Mouse (Mus musculus): Measurements from ENCODE around the gene Tnfaip8l1.

The Tnfaip8l1 gene

GRCm38 (mm10) chr17:56137839-56138613 is 24.3 kb upstream of the Tnfaip8l1 start:
- no peak for DNase-seq (ENCODE audit: extremely low spot score, low spot score)

- no peak for DNase-seq (ENCODE audit: extremely low spot score, low spot score)
Measured at GRCm38 (mm10) chr17:56139355-56139754, 22.9 kb upstream of the Tnfaip8l1 start.

GRCm38 (mm10) chr17:56139858-56140595 is 22.2 kb upstream of the Tnfaip8l1 start, which contains the start of gene Sema6b:
Gene Sema6b (minus strand): TSS chr17:56140343.
- peak; percentile 82 for DNase-seq (ENCODE audit: extremely low spot score, low spot score)

- peak; percentile 74 for DNase-seq (ENCODE audit: extremely low spot score, low spot score)
Measured at GRCm38 (mm10) chr17:56141702-56142605, 20.3 kb upstream of the Tnfaip8l1 start.

GRCm38 (mm10) chr17:56144546-56144945 is 17.7 kb upstream of the Tnfaip8l1 start:
- no peak for DNase-seq (ENCODE audit: extremely low spot score, low spot score)

- no peak for DNase-seq (ENCODE audit: extremely low spot score, low spot score)
Measured at GRCm38 (mm10) chr17:56146131-56146530, 16.1 kb upstream of the Tnfaip8l1 start.

- no peak for DNase-seq (ENCODE audit: extremely low spot score, low spot score)
Measured at GRCm38 (mm10) chr17:56147420-56147819, 14.9 kb upstream of the Tnfaip8l1 start.

GRCm38 (mm10) chr17:56148280-56148679 is 14.0 kb upstream of the Tnfaip8l1 start:
- DNase-seq (ENCODE audit: extremely low spot score, low spot score) = no peak

- DNase-seq (ENCODE audit: extremely low spot score, low spot score) = no peak
Measured at GRCm38 (mm10) chr17:56148790-56149618, 13.3 kb upstream of the Tnfaip8l1 start.

GRCm38 (mm10) chr17:56149897-56150296 is 12.4 kb upstream of the Tnfaip8l1 start:
- no peak for DNase-seq (ENCODE audit: extremely low spot score, low spot score)

GRCm38 (mm10) chr17:56153643-56154042 is 8.6 kb upstream of the Tnfaip8l1 start:
- DNase-seq (ENCODE audit: extremely low spot score, low spot score) = no peak

- DNase-seq (ENCODE audit: extremely low spot score, low spot score) = peak; percentile 77
Measured at GRCm38 (mm10) chr17:56159729-56160128, 2.5 kb upstream of the Tnfaip8l1 start.

- no peak for DNase-seq (ENCODE audit: extremely low spot score, low spot score)
Measured at GRCm38 (mm10) chr17:56163523-56164102, 1.3 kb downstream of the Tnfaip8l1 start.

- DNase-seq (ENCODE audit: extremely low spot score, low spot score) = no peak
Measured at GRCm38 (mm10) chr17:56164510-56164909, 2.2 kb downstream of the Tnfaip8l1 start.

- no peak for DNase-seq (ENCODE audit: extremely low spot score, low spot score)
Measured at GRCm38 (mm10) chr17:56165671-56166070, 3.4 kb downstream of the Tnfaip8l1 start.

GRCm38 (mm10) chr17:56169830-56170229 is 7.6 kb downstream of the Tnfaip8l1 start:
- DNase-seq (ENCODE audit: extremely low spot score, low spot score) = no peak

- DNase-seq (ENCODE audit: extremely low spot score, low spot score) = peak; percentile 44
Measured at GRCm38 (mm10) chr17:56170636-56171035, 8.4 kb downstream of the Tnfaip8l1 start.

- DNase-seq (ENCODE audit: extremely low spot score, low spot score) = no peak
Measured at GRCm38 (mm10) chr17:56171456-56171855, 9.2 kb downstream of the Tnfaip8l1 start.

GRCm38 (mm10) chr17:56171881-56172280 is 9.6 kb downstream of the Tnfaip8l1 start:
- no peak for DNase-seq (ENCODE audit: extremely low spot score, low spot score)

GRCm38 (mm10) chr17:56173401-56174046 is 11.2 kb downstream of the Tnfaip8l1 start:
- no peak for DNase-seq (ENCODE audit: extremely low spot score, low spot score)
